Mouse (Mus musculus) heart, adult 2 months (tissue): Measurements from ENCODE around the gene Gphn. TPM values are rescaled to one million over a fixed set of nuclear protein-coding genes. Genes with fewer than 3 reads are reported as not detected.

Source experiments
- DNase-seq, 2 experiments: peaks; one replicate each; pipeline ENCODE4 v3.0.0; 2021
- H3K27ac ChIP-seq: fragments of 200-600 bp; 2 replicates; pipeline ENCODE4 v1.8.1; 2022
- H3K27me3 ChIP-seq: fragments of 200-500 bp; 2 replicates; pipeline ENCODE4 v1.6.1; 2012; ENCODE audit warnings: mild to moderate bottlenecking, low read length, inconsistent platforms, mixed read lengths; ENCODE audit not compliant: control insufficient read depth, insufficient read depth
- H3K36me3 ChIP-seq: fragments of 200-500 bp; 2 replicates; pipeline ENCODE4 v1.6.1; 2012; ENCODE audit warnings: low read length, inconsistent platforms; ENCODE audit not compliant: control insufficient read depth, insufficient read depth
- H3K4me1 ChIP-seq: fragments of 200-500 bp; 2 replicates; pipeline ENCODE4 v1.6.1; 2011; ENCODE audit warnings: low read length; ENCODE audit not compliant: control insufficient read depth, insufficient read depth
- H3K4me3 ChIP-seq: fragments of 200-600 bp; 2 replicates; pipeline ENCODE4 v1.8.1; 2022
- H3K79me2 ChIP-seq: fragments of 200-500 bp; replicated peaks from 2 replicates; pipeline ENCODE4 v1.6.1; 2012; ENCODE audit warnings: mild to moderate bottlenecking, inconsistent platforms, low read length, moderate library complexity, mixed read lengths; ENCODE audit not compliant: control insufficient read depth, insufficient read depth
- H3K9ac ChIP-seq: fragments of 200-500 bp; 2 replicates; pipeline ENCODE4 v1.6.1; 2012; ENCODE audit warnings: low read depth, mild to moderate bottlenecking, control low read depth, inconsistent platforms, low read length, mixed read lengths
- CTCF ChIP-seq: fragments of 200-600 bp; IDR thresholded peaks from 2 replicates; pipeline ENCODE4 v1.8.1; 2022; ENCODE audit warnings: antibody characterized with exemption, mild to moderate bottlenecking, moderate library complexity
- EP300 ChIP-seq: fragments of 200-500 bp; IDR thresholded peaks from 2 replicates; pipeline ENCODE4 v1.6.1; 2011; ENCODE audit warnings: low read depth, low read length, control low read depth; ENCODE audit not compliant: insufficient read depth
- POLR2A ChIP-seq: fragments of 200-500 bp; IDR thresholded peaks from 2 replicates; pipeline ENCODE4 v1.6.1; 2011; ENCODE audit warnings: mild to moderate bottlenecking, low read depth, low read length, control low read depth; ENCODE audit not compliant: insufficient read depth
- WGBS: fragments of 180-500 bp; shearing (Covaris S2); methylation state at CpG from one replicate; pipeline ENCODE4 v1.1.7; 2018; 5-methylcytosine and 5-hydroxymethylcytosine counted together
- intact Hi-C: fragments of 180-260 bp; cut with DNase I; formaldehyde crosslinking; loops from one replicate; pipeline ENCODE4 v1.15.1; 2025
- polyA plus RNA-seq: library from polyadenylated mRNA; depleted of rRNA; stranded (reverse); fragments of >200 nt; gene quantifications from 2 replicates; pipeline ENCODE4 v1.2.3, GENCODE M21; 2012
- total RNA-seq, 2 experiments: library from RNA; stranded (reverse); gene quantifications; 2 replicates each; pipeline ENCODE4 v1.2.3; 2021

The Gphn gene
- total and polyA plus RNA-seq, 3 experiments: 12.2 to 23.5 (median 21.4) TPM

DNA sequence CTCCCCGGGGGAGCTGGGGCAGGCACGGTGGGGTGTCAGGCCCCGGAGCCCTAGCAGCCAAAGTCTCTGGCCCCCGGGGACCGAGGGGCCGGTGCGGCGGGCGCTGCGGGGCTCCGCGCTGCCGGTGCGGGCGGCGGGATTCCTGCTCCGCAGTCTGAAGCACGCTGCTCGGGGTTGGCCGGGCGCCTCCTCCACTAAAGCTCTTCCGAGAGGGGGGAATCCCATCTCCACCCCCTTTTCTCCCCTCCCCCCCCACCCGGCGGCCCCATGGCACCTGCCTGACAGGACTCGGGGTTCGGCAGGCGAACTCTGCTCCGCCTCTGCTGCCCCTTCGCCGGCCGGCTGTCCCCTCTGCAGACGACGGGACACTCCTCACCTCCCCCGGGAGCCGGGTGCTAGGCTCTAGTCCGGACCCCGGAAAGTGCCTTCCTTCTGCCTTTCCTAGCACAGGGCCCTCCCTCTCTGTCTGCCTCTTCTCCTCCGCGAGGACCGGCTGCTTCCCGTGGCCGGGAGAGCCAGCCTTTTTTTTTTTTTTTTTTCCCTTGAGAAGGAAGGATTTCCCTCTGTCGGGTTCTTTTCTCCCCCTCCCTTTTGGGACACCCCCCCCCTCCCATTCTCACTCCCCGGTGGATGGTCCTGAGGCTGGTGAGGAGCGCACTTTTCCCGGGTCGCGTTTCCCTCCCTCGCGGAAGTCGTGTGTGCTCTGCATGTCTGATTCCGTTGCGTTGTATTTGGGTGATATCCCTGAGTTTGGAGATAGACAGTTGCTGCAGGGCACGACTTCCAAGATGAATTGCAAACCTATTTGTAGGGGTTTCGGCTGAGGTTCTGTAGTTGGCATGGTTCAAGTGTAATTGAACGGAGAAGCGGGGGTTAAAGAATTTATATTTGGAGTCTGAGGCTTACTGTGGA, 1.1 kb downstream of the Gphn start:
- intact Hi-C loops: loop anchor here (2.0 to 10.0 kb wide), 3 partner anchors 105 to 638 kb away; partner anchors contain the start of genes Atp6v1d, Eif2s1 and Mpp5
- peak; percentile 62 to 76 for DNase-seq
- no peak for TF ChIP-seq CTCF
- no peak for TF ChIP-seq EP300
- no peak for TF ChIP-seq POLR2A

DNA sequence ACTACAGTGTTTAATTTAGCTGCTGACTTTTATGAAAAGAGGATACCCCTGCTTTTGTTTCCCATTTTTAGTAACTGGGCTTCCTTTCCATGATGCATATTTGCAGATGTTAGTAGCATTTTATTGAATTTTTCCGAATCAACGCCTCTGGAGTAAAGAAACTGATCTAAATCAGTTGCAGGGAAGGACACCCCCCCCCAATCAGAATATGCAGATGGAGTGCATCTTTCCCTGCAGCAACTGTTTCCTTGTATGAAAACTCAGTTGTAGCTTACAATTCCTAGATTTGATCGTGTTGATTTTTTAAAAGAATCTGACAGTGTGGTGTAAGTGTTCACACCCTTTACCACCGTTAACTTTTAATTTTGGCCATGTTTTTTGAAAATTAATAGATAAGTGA, 2.0 kb downstream of the Gphn start:
- peaks cover 2% of the 10 kb centered on the region; the same call in 1 of the 2 replicates for H3K36me3 ChIP-seq
- no peak for DNase-seq
- no peaks in the 10 kb centered on the region for H3K27me3 ChIP-seq
- peaks cover 2% of the 10 kb centered on the region for H3K4me1 ChIP-seq
- WGBS: 48% methylated on average over 4 of the region's 4 CpGs
- intact Hi-C loops: loop anchor here (5.0 to 10.0 kb wide), 2 partner anchors 104 to 637 kb away; partner anchors contain the start of genes Atp6v1d and Eif2s1
- peaks cover 2% of the 10 kb centered on the region; the same call in 1 of the 2 replicates for H3K79me2 ChIP-seq
- H3K9ac ChIP-seq: no peak overlapping the region
- H3K27ac ChIP-seq: no peak overlapping the region
- TF ChIP-seq POLR2A (no peak), CTCF (no peak), EP300 (no peak)
- peak overlapping the region; percentile 97; the same call in 1 of the 2 replicates for H3K4me3 ChIP-seq

More for the DNA sequence above, 1.1 kb downstream of the Gphn start:
- Histone ChIP-seq H3K27ac (peak overlapping the region; percentile 99), H3K4me1 (peaks cover 2% of the 10 kb centered on the region), H3K4me3 (peak overlapping the region; percentile 97), H3K27me3 (no peaks in the 10 kb centered on the region), H3K9ac (peak overlapping the region; percentile 90), H3K36me3 (peaks cover 2% of the 10 kb centered on the region; the same call in 1 of the 2 replicates), H3K79me2 (peaks cover 2% of the 10 kb centered on the region; the same call in 1 of the 2 replicates)
- WGBS: under 1% methylated on average over 55 of the region's 57 CpGs

DNA sequence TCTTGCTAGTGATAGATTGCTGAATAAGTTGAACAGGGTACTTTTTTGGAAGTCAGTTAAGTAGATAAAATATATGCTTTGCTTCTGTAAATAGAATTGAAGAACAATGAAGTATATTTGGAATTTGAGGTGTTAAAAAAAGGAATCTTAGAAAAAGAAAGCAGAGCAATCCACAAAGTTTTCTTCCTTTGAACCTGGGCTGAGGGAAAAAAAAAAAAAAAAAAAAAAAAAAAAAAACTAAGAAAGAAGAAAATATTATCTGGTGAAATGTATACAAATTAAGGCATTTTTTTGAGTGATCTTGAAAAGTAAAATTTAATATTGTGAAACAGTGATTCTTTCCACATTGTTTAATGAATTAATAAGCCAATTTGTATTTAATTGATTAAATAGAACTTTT, 6.4 kb downstream of the Gphn start:
- Histone ChIP-seq H3K27me3 (no peaks in the 10 kb centered on the region), H3K4me3 (no peak overlapping the region), H3K4me1 (no peaks in the 10 kb centered on the region), H3K9ac (no peak overlapping the region), H3K27ac (no peak overlapping the region), H3K36me3 (peaks cover 2% of the 10 kb centered on the region; the same call in 1 of the 2 replicates), H3K79me2 (peaks cover 6% of the 10 kb centered on the region; the same call in 1 of the 2 replicates)
- intact Hi-C loops: no loop called here
- TF ChIP-seq CTCF (no peak), EP300 (no peak), POLR2A (no peak)
- DNase-seq: no peak

- no peak overlapping the region for H3K4me3 ChIP-seq
- no peaks in the 10 kb centered on the region for H3K27me3 ChIP-seq
- no peaks in the 10 kb centered on the region for H3K36me3 ChIP-seq
- H3K9ac ChIP-seq: no peak overlapping the region
- 42% methylated on average over 1 of the region's 1 CpGs for WGBS
- no peaks in the 10 kb centered on the region for H3K79me2 ChIP-seq
- intact Hi-C loops: no loop called here
- H3K4me1 ChIP-seq: no peaks in the 10 kb centered on the region
- DNase-seq: no peak
- TF ChIP-seq CTCF (no peak), POLR2A (no peak), EP300 (no peak)
- H3K27ac ChIP-seq: peak overlapping the region; percentile 0; the same call in 1 of the 2 replicates
Observed at GRCm38 (mm10) chr12:78248366-78248765, 22.2 kb downstream of the Gphn start.

DNA sequence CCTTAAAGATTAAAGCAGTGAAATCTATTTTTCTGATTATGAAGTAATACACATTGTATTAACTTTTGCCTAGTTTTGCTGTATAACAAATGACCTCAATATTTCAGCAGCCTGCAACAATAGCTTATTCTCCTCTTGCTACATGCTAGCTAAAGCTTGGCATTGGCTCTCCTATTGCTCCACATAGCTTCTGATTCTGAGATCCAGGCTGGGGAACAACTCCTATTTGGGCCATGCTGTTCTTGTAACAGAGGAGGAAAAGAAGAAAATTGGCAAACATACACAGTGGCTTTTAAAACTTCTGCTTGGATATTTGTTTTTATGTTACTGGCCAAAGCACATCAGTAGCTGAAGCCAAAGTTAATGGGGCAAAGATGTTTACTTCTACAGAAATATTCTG, 23.0 kb downstream of the Gphn start:
- intact Hi-C loops: no loop called here
- H3K4me3 ChIP-seq: no peak overlapping the region
- TF ChIP-seq CTCF: no peak
- TF ChIP-seq EP300: no peak
- TF ChIP-seq POLR2A: no peak
- no peaks in the 10 kb centered on the region for H3K79me2 ChIP-seq
- no peaks in the 10 kb centered on the region for H3K4me1 ChIP-seq
- no peaks in the 10 kb centered on the region for H3K27me3 ChIP-seq
- H3K36me3 ChIP-seq: no peaks in the 10 kb centered on the region
- peak in 1 of 2 experiments; percentile 8 for DNase-seq
- H3K27ac ChIP-seq: no peak overlapping the region
- H3K9ac ChIP-seq: no peak overlapping the region

- intact Hi-C loops: no loop called here
- Histone ChIP-seq H3K9ac (no peak overlapping the region), H3K4me1 (no peaks in the 10 kb centered on the region), H3K27me3 (no peaks in the 10 kb centered on the region), H3K36me3 (no peaks in the 10 kb centered on the region), H3K79me2 (0 out of 2 replicates have a peak, but pooled peaks cover 2% of the 10 kb centered on the region), H3K4me3 (no peak overlapping the region), H3K27ac (no peak overlapping the region)
- no peak for TF ChIP-seq POLR2A
- TF ChIP-seq CTCF: no peak
- TF ChIP-seq EP300: no peak
- no peak for DNase-seq
- WGBS: 50% methylated on average over 2 of the region's 2 CpGs
Observed at GRCm38 (mm10) chr12:78277386-78277785, 51.2 kb downstream of the Gphn start.
